Mouse (Mus musculus): ENCODE results near the gene Tgfb1i1. TPM values are rescaled to one million over a fixed set of nuclear protein-coding genes. Genes with fewer than 3 reads are reported as not detected.

Gene Tgfb1i1
- total and polyA plus RNA-seq, 3 experiments = 0.36 TPM; not detected in 2

DNA sequence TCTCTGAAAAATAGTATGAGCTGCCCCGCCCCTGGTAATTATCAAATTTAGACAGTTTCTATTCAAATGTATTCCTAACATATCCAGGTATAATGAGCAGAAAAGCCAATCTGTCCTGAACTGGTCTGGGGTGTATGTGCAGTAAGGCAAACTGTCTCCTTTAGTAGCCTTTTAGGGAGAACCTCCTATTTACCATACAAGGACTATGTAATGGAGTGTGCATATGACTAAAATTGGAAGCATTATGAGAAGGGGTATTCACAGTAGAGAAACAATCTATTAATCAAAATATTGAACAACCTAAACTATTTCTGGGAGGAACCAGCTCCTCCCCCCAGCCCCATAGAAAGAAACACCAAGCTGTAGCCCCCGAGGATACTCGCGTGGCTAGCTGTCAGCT is 33.1 kb downstream of the Tgfb1i1 start:
- Histone ChIP-seq H3K4me3 (replicated peaks in 1 of 3; ENCODE audit: low read depth in 2 of 3, low read length in 2 of 3, poor library complexity in 1 of 3) (no peak overlapping the region), H3K36me3 (replicated peaks in 1 of 2; ENCODE audit: control insufficient read depth in 1 of 2, insufficient read depth in 1 of 2, low read length in 1 of 2) (peaks cover 17 to 77% of the 10 kb centered on the region in 2 experiments), H3K27ac (ENCODE audit: insufficient read depth, low read depth) (no peak overlapping the region), H3K4me2 (ENCODE audit: insufficient read depth, low read depth, poor library complexity, severe bottlenecking) (no peak overlapping the region), H3K4me1 (ENCODE audit: control insufficient read depth in 1 of 2, insufficient read depth in 2 of 2) (no peaks in the 10 kb centered on the region), H3K9ac (ENCODE audit: insufficient read depth, low read depth) (no peak overlapping the region), H3K27me3 (replicated peaks) (no peaks in the 10 kb centered on the region), H3K9me3 (replicated peaks; ENCODE audit: low read length) (no peaks in the 10 kb centered on the region), H3K79me2 (replicated peaks; ENCODE audit: control insufficient read depth, extremely low read depth, insufficient read depth, poor library complexity, severe bottlenecking) (no peaks in the 10 kb centered on the region)
- in situ Hi-C loops (cut with MboI; ENCODE audit: low pct_ligation_motif_present, low pct_unique_long_range_greater_than_20kb, low sequenced_read_pairs) (no loop called here), dilution Hi-C loops (cut with MboI; ENCODE audit: extremely low pct_ligation_motif_present, extremely low pct_unique_long_range_greater_than_20kb, low sequenced_read_pairs) (no loop called here)
- TF ChIP-seq ZMIZ1 (IDR thresholded peaks at IDR 0.05; ENCODE audit: low read depth, low read length) (no peak), SIN3A (IDR thresholded peaks at IDR 0.05; ENCODE audit: low read length) (no peak), MAZ (IDR thresholded peaks at IDR 0.05; ENCODE audit: low read depth, low read length) (no peak), MAX (IDR thresholded peaks at IDR 0.05; ENCODE audit: low read length) (no peak), RCOR1 (conservative IDR thresholded peaks at IDR 0.05; ENCODE audit: low read depth, low read length) (no peak), HCFC1 (IDR thresholded peaks at IDR 0.05; ENCODE audit: low read depth, low read length) (no peak), PAX5 (IDR thresholded peaks at IDR 0.05; ENCODE audit: low read length) (no peak), ZKSCAN1 (IDR thresholded peaks at IDR 0.05; ENCODE audit: borderline replicate concordance, low read depth, low read length) (no peak), IRF4 (IDR thresholded peaks at IDR 0.05; ENCODE audit: low read depth, low read length) (no peak), NRF1 (IDR thresholded peaks at IDR 0.05; ENCODE audit: low read depth, low read length) (no peak)
- DNase-seq (ENCODE audit: extremely low read depth) = no peak

GRCm38 (mm10) chr7:128281765-128282164 is 35.2 kb downstream of the Tgfb1i1 start:
- dilution Hi-C loops (cut with MboI; ENCODE audit: extremely low pct_ligation_motif_present, extremely low pct_unique_long_range_greater_than_20kb, low sequenced_read_pairs) (no loop called here), in situ Hi-C loops (cut with MboI; ENCODE audit: low pct_ligation_motif_present, low pct_unique_long_range_greater_than_20kb, low sequenced_read_pairs) (no loop called here)
- Histone ChIP-seq H3K27ac (ENCODE audit: insufficient read depth, low read depth) (no peak overlapping the region), H3K36me3 (replicated peaks in 1 of 2; ENCODE audit: control insufficient read depth in 1 of 2, insufficient read depth in 1 of 2, low read length in 1 of 2) (peaks cover 4 to 73% of the 10 kb centered on the region in 2 experiments), H3K4me2 (ENCODE audit: insufficient read depth, low read depth, poor library complexity, severe bottlenecking) (no peak overlapping the region), H3K79me2 (replicated peaks; ENCODE audit: control insufficient read depth, extremely low read depth, insufficient read depth, poor library complexity, severe bottlenecking) (no peaks in the 10 kb centered on the region), H3K9me3 (replicated peaks; ENCODE audit: low read length) (no peaks in the 10 kb centered on the region), H3K9ac (ENCODE audit: insufficient read depth, low read depth) (no peak overlapping the region), H3K27me3 (replicated peaks) (no peaks in the 10 kb centered on the region), H3K4me1 (ENCODE audit: control insufficient read depth in 1 of 2, insufficient read depth in 2 of 2) (no peaks in the 10 kb centered on the region), H3K4me3 (replicated peaks in 1 of 3; ENCODE audit: low read depth in 2 of 3, low read length in 2 of 3, poor library complexity in 1 of 3) (no peak overlapping the region)
- no peak for DNase-seq (ENCODE audit: extremely low read depth)
- TF ChIP-seq E2F4 (IDR thresholded peaks at IDR 0.05; ENCODE audit: insufficient replicate concordance, low read depth, low read length) (no peak), BHLHE40 (IDR thresholded peaks at IDR 0.05; ENCODE audit: low read depth, low read length) (no peak), CHD2 (IDR thresholded peaks at IDR 0.05; ENCODE audit: low read length) (no peak), TBP (conservative IDR thresholded peaks at IDR 0.05; ENCODE audit: low read depth, low read length) (no peak), TCF12 (IDR thresholded peaks at IDR 0.05; ENCODE audit: low read depth, low read length) (no peak), JUN (IDR thresholded peaks at IDR 0.05; ENCODE audit: insufficient read depth, low read depth, low read length) (no peak), ELF1 (IDR thresholded peaks at IDR 0.05; ENCODE audit: low read depth, low read length) (no peak), GABPA (IDR thresholded peaks at IDR 0.05; ENCODE audit: insufficient replicate concordance, low read depth, low read length) (no peak), HCFC1 (IDR thresholded peaks at IDR 0.05; ENCODE audit: low read depth, low read length) (no peak), SMC3 (IDR thresholded peaks at IDR 0.05; ENCODE audit: low read depth, low read length) (no peak), PAX5 (IDR thresholded peaks at IDR 0.05; ENCODE audit: low read length) (no peak), CHD1 (IDR thresholded peaks at IDR 0.05; ENCODE audit: low read depth, low read length) (no peak), USF2 (conservative IDR thresholded peaks at IDR 0.05; ENCODE audit: low read depth, low read length) (no peak), ZNF384 (IDR thresholded peaks at IDR 0.05; ENCODE audit: low read depth, low read length) (no peak), IRF4 (IDR thresholded peaks at IDR 0.05; ENCODE audit: low read depth, low read length) (no peak), MYC (IDR thresholded peaks at IDR 0.05; ENCODE audit: low read depth, low read length) (no peak), ZMIZ1 (IDR thresholded peaks at IDR 0.05; ENCODE audit: low read depth, low read length) (no peak), KAT2A (IDR thresholded peaks at IDR 0.05; ENCODE audit: insufficient replicate concordance, low read length) (no peak)

All from CH12.LX (cell line).